Mouse (Mus musculus) v-Abl transformed pro-B cells (cell line): ENCODE measurements around the gene Nsf.

Experiments used
- in situ Hi-C, 2 experiments: fragments of 400-800 bp; cut with MboI; formaldehyde crosslinking; loops; one replicate each; pipeline ENCODE4 v1.15.1; 2025; ENCODE audit not compliant: unreplicated experiment in 2 of 2

Gene Nsf

GRCm38 (mm10) chr11:103853284-103853920, 100.5 kb downstream of the Nsf start:
- in situ Hi-C loops, result no loop called here

GRCm38 (mm10) chr11:103852590-103853283, 101.1 kb downstream of the Nsf start:
- in situ Hi-C loops, result no loop called here

DNA sequence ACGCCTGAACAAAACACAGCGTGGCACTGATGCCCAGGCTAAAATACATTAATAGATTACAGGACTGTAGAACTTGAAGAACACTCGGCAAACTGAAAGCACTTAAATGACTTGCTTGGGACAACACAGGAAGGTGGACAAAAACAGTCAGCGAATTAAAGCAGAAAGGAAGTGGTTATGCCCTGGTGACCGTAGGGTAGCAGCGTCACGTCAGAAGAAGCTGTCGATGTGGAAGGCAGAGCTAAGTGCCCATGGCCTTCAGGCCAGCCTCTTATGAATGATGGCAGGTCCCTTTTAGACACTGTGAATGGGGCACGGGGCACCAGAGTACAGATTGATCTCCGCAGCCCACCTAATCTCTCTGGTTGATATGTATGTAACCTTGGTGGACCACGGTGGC, 105.6 kb downstream of the Nsf start:
- in situ Hi-C loops, result no loop called here

DNA sequence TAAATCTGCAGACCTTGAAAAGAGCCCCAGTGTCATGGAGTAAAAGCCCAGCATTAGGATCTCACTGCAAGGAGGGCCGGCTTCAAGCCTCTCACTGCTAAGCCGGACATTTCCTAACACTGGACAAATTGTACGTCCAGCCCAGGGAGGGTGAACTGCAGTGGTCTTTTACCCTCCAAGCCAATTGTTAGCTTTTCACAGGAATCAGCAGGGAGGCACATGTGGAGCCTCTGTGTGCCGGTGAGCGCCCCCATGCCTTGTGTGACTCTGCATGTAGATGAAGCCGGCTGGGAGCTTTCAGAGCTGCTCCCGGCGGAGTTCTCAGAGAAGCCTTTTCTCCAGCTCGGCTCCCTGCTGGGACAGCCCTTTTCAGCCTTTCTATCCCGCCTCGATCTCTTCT, 113.0 kb downstream of the Nsf start:
- in situ Hi-C loops, result no loop called here

GRCm38 (mm10) chr11:103838955-103839354, 114.9 kb downstream of the Nsf start:
- in situ Hi-C loops, result no loop called here

DNA sequence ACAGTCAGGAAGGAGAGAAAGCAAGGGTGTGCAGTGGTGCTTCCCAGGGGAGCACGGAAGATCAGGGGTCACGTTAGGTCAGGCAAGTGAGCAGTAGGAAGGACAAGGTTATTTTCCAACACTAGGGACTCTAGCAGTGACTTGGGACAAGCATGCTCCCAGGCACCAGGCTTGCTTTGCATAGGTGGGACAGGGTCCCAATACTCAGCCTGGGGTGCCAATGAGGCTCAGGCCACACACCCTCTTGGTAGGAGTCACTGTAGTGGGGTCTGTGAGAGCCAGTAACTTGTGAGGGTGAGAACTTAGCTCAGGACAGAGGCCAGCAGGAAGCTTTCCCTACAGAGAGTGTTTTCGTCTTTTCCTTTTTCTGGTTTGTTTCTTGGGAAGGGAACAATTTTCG, 121.5 kb downstream of the Nsf start:
- in situ Hi-C loops, result no loop called here

GRCm38 (mm10) chr11:103831766-103832165, 122.1 kb downstream of the Nsf start:
- in situ Hi-C loops, result no loop called here

- in situ Hi-C loops, result no loop called here
Measured at GRCm38 (mm10) chr11:103830476-103830875, 123.4 kb downstream of the Nsf start.

DNA sequence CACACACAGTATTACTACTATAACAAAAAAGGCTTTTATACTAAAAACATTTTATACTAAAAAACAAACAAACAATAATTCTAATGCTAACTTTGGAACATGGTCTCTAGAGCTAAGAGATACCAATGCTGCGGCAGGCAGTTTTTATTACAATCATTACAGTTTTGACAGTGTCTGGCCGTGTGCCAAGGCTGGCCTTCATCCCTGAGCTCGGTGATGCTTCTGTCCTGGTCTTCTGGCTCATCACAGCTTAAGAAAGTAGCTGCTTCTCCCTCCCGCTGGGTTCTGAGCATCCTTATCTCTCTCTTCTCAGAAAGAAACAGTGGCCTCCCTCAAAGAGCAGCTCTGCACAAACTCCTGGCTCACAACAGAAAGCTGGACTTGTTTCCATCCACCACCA, 123.9 kb downstream of the Nsf start:
- in situ Hi-C loops, result no loop called here

DNA sequence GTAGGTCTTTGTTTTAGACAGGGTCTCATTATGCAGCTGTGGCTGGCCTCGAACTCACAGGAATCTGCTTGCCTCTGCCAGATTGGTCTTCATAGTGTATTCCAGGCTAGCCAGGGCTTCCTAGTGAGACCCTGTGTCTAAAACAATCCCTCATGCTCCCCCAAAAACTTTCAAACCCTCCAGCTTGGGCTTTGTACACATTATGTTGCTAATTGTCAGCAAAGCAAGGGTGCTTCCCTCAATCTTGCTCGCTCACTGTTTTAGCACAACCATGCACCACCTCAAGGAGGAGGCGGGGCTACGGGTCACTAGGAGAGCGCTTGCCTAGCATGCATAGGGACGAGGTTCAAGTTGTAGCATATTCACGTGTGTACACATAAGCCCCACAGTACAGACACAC, 125.0 kb downstream of the Nsf start:
- in situ Hi-C loops, result no loop called here

DNA sequence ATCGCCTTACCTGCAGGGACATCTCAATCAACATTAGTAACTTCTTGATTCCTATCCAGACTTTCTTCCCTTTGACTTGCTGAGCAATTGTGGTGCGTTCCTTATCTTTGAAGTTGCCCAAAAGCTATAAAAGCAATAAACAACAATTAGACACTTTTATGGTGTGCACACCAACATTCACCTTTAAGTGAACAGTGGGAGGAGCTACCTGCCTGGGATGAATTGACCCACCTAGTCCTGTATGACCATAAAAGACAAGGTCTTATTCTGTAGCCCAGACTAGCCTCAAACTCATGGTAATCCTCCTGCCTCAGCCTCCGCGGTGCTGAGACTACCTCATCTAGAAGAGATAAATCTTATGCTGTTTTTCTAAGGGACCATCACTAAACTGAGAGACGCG, 126.7 kb downstream of the Nsf start:
- in situ Hi-C loops, result no loop called here

- in situ Hi-C loops, result no loop called here
Measured at GRCm38 (mm10) chr11:103816719-103817118, 137.1 kb downstream of the Nsf start.

- in situ Hi-C loops, result no loop called here
Measured at GRCm38 (mm10) chr11:103815986-103816385, 137.9 kb downstream of the Nsf start.

GRCm38 (mm10) chr11:103814808-103815207, 139.0 kb downstream of the Nsf start:
- in situ Hi-C loops, result no loop called here

DNA sequence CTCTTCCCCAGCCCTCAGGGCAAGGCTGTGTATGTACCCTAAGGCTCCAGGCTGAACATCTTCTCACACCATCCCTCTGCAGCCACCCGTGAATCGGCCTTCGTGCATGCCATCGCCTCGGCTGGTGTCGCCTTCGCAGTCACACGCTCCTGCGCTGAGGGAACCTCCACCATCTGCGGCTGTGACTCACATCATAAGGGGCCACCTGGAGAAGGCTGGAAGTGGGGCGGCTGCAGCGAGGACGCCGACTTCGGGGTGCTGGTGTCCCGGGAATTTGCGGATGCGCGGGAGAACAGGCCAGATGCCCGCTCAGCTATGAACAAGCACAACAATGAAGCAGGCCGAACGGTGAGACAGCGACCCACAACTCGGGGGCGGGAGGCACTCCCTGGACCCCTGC, 142.6 kb downstream of the Nsf start:
- in situ Hi-C loops, result no loop called here

- in situ Hi-C loops, result no loop called here
Measured at GRCm38 (mm10) chr11:103810631-103811030, 143.2 kb downstream of the Nsf start.

GRCm38 (mm10) chr11:103809611-103810598, 144.0 kb downstream of the Nsf start:
- in situ Hi-C loops, result no loop called here

DNA sequence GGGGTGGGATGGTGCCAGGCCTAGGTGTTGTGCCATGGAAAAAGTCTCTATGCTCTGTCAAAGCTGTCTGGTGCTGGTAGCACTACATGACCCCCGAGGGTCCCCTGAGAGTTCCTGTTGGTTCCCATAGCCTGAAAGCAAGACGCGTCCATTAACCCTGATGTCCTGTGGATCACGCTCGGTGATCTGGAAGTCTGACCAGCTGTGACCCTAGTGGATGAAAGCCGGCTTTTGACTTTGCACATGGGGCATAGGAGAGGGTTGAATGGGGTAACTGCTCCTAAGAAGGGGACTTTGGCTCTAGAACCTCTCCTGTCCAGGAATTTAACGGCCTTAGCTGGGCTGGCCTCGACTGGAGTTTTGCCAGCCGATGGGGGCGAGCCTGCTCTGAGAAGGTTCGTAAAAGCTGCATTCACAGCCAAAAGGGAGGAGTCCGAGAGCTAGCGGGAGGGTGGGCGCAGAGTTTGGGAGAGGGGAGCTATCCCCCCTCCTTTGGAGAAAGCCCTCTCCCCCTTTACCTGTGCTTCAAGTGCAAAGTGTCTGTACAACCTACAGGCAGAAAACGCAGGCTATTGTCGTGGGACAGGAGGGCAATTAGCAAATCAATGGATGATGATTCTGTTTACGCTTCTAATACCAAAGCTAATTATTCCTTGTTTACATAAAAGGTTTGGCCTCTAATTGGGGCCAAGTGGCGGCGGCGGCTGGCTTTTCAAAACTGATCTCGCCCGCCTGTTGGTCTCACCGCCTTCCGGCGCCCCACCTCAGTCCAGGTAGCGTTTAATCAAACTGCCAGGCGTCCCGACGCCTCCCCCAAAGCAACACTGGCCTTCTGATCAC, 144.9 kb downstream of the Nsf start:
- in situ Hi-C loops, result no loop called here

- in situ Hi-C loops, result no loop called here
Measured at GRCm38 (mm10) chr11:103807966-103808365, 145.9 kb downstream of the Nsf start.

DNA sequence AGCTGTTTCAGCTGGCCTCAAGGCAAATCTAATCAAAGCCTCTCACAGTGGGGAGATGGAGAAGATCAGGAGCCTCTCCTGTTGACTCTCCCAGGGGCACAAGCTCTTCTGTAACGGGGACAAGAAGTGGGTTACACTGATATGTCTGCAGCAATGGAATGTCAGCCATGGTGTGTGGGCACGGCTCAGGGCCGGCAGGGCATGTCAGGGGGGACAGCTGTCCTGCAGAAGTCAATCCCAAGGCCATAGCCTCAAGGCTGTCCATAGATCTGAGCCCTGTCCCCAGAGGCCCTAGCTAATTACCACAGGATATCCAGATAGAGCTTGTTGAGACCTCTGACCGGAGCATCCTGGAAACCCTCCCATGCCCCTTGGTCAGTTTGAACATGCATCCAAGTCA, 149.1 kb downstream of the Nsf start:
- in situ Hi-C loops, result no loop called here
